Mouse (Mus musculus) embryonic fibroblast, embryonic 13.5 days (primary cell): ENCODE measurements at regions not wholly inside any gene's neighbourhood (a gene's known extent, or its start where the extent isn't known, plus 50 kb on each side); places are given as distances from the start of the nearest gene placed in this dataset.

Source experiments
- H3K27ac ChIP-seq: 2 replicates; pipeline ENCODE4 v1.5.1; 2012; ENCODE audit warnings: low read length, control low read depth, inconsistent platforms; ENCODE audit not compliant: insufficient read depth
- H3K4me1 ChIP-seq: 2 replicates; pipeline ENCODE4 v1.6.1; 2011; ENCODE audit warnings: low read length; ENCODE audit not compliant: control insufficient read depth, insufficient read depth
- H3K4me3 ChIP-seq: 2 replicates; pipeline ENCODE4 v1.5.1; 2011; ENCODE audit warnings: mild to moderate bottlenecking, control low read depth, low read length; ENCODE audit not compliant: insufficient read depth
- CTCF ChIP-seq: IDR thresholded peaks from 2 replicates; pipeline ENCODE4 v1.5.1; 2011; ENCODE audit warnings: mild to moderate bottlenecking, control low read depth, low read length, moderate library complexity, borderline replicate concordance; ENCODE audit not compliant: insufficient read depth
- POLR2A ChIP-seq: IDR thresholded peaks from 2 replicates; pipeline ENCODE4 v1.6.1; 2011; ENCODE audit warnings: low read depth, mild to moderate bottlenecking, control low read depth, low read length, moderate library complexity

GRCm38 (mm10) chr12:15659332-15659731 is 157.4 kb downstream of the Trib2 start:
- no peak overlapping the region for H3K27ac ChIP-seq

GRCm38 (mm10) chr12:15657748-15658251 is 158.9 kb downstream of the Trib2 start:
- Histone ChIP-seq H3K4me1 (peaks cover 6% of the 10 kb centered on the region; the same call in 1 of the 2 replicates), H3K27ac (no peak overlapping the region)
- no peak for TF ChIP-seq POLR2A
- TF ChIP-seq CTCF: no peak

More at GRCm38 (mm10) chr12:15659332-15659731, 157.4 kb downstream of the Trib2 start:
- H3K4me1 ChIP-seq: peaks cover 6% of the 10 kb centered on the region; the same call in 1 of the 2 replicates
- H3K4me3 ChIP-seq: no peak overlapping the region
- no peak for TF ChIP-seq POLR2A
- no peak for TF ChIP-seq CTCF

GRCm38 (mm10) chr12:15654585-15654984 is 162.1 kb downstream of the Trib2 start:
- TF ChIP-seq POLR2A: no peak
- TF ChIP-seq CTCF: no peak
- Histone ChIP-seq H3K27ac (no peak overlapping the region), H3K4me3 (no peak overlapping the region), H3K4me1 (peaks cover 6% of the 10 kb centered on the region; the same call in 1 of the 2 replicates)

More at GRCm38 (mm10) chr12:15657748-15658251, 158.9 kb downstream of the Trib2 start:
- no peak overlapping the region for H3K4me3 ChIP-seq

DNA sequence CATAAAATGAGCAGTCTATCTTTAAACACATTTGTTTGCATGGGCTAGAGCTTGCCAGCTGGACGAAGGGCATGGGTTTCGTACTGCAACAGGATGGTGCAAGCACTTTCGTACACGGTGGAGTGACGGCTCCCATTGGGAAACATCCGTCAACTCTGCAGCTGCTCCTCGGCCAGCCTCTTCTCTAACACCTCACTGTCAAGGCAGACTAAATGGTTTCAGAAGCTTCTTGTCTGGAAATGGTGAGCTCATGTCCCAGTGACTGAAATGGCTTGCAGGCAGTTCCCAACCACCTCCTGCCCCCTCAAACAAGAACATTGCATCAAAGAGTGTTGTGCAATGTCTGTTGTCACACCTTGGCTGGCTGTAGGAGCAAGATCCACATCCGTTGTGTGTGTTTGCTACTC is 163.4 kb downstream of the Trib2 start:
- Histone ChIP-seq H3K4me3 (no peak overlapping the region), H3K4me1 (peaks cover 6% of the 10 kb centered on the region; the same call in 1 of the 2 replicates), H3K27ac (no peak overlapping the region)
- no peak for TF ChIP-seq POLR2A
- TF ChIP-seq CTCF: no peak

- TF ChIP-seq CTCF (no peak), POLR2A (no peak)
- no peak overlapping the region for H3K27ac ChIP-seq
Observed at GRCm38 (mm10) chr12:15651293-15651692, 165.4 kb downstream of the Trib2 start.

DNA sequence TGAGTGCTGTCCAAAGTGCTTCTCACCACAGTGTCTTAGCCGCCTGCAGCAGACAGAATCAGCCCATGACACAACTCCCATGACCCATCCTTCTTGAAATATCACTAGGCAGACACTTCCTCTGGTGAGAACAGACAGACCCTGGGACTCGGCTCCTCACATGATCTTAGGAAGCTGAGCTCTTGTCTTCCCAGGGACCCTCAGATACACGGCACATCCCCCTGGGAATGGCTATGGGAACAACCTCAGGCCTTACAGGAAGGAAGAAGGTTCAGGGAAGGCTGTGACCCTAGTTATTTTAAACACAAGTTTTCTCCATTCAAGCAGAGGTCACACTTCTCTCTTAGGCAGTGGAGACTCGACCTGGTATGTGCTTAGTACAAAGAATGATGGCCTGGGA is 166.8 kb downstream of the Trib2 start:
- Histone ChIP-seq H3K4me1 (no peaks in the 10 kb centered on the region), H3K4me3 (no peak overlapping the region), H3K27ac (no peak overlapping the region)
- no peak for TF ChIP-seq POLR2A
- TF ChIP-seq CTCF: no peak

More at GRCm38 (mm10) chr12:15651293-15651692, 165.4 kb downstream of the Trib2 start:
- Histone ChIP-seq H3K4me3 (no peak overlapping the region), H3K4me1 (no peaks in the 10 kb centered on the region)

GRCm38 (mm10) chr12:15649226-15649625 is 167.5 kb downstream of the Trib2 start:
- Histone ChIP-seq H3K4me3 (no peak overlapping the region), H3K27ac (no peak overlapping the region), H3K4me1 (no peaks in the 10 kb centered on the region)
- TF ChIP-seq POLR2A: no peak
- no peak for TF ChIP-seq CTCF

GRCm38 (mm10) chr12:15644074-15644672 is 172.5 kb downstream of the Trib2 start:
- TF ChIP-seq POLR2A (no peak), CTCF (no peak)
- Histone ChIP-seq H3K4me1 (no peaks in the 10 kb centered on the region), H3K4me3 (no peak overlapping the region), H3K27ac (no peak overlapping the region)

DNA sequence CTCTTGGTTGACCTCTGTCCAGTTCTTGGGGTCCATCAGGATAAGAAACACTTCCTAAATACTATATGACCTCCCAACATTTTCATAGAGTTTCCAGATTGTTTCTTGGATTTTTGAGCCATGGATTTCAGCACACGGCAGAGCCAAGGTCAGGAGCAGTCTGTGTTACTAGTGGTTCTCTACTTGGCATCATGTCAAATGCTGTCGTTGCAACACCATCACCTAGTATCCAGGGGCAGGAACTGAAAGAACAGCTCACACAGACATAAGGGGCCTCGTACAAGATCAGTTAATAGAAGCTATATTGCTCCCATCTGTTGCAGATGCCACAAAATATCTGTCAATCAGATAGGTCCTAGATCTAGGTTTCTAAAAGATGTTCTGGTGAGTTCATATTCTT is 173.1 kb downstream of the Trib2 start:
- TF ChIP-seq POLR2A (no peak), CTCF (no peak)
- H3K27ac ChIP-seq: no peak overlapping the region
- H3K4me1 ChIP-seq: no peaks in the 10 kb centered on the region
- H3K4me3 ChIP-seq: no peak overlapping the region

DNA sequence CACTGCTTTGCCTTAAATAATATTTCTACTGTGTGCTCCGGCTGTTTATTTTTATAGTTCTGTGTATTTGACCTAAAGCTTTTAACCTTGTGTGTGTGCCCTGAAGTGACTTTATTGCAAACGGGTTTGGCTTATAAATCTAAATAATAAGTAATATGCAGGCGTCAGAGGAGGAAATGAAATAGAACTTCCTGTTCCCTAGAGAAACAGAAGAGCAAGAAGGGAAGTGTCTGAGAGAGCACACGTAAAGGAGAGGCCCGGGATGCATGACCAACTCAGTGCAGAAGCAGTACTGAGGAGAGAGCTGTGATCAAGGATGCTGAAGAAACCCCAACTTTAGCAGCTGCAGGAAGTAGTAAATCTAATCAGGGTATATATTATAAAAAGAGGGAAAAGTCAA is 176.4 kb downstream of the Trib2 start:
- Histone ChIP-seq H3K27ac (no peak overlapping the region), H3K4me3 (no peak overlapping the region), H3K4me1 (no peaks in the 10 kb centered on the region)
- no peak for TF ChIP-seq POLR2A
- TF ChIP-seq CTCF: no peak
